Mouse (Mus musculus) intestine, embryonic 14.5 days (tissue): ENCODE data around the gene Adap2. TPM values are rescaled to one million over a fixed set of nuclear protein-coding genes. Genes with fewer than 3 reads are reported as not detected.

Experiments used
- ATAC-seq: fragments of 200-750 bp; cut with Nextera tagmentation; replicated peaks from 2 replicates; pipeline ENCODE4 v1.8.0; 2017; ENCODE audit warnings: low read depth, moderate number of reproducible peaks, moderate TSS enrichment, moderate library complexity; ENCODE audit not compliant: low FRiP score, low TSS enrichment
- DNase-seq: peaks from one replicate; pipeline ENCODE4 v3.0.0-alpha.2; 2018; ENCODE audit warnings: low spot score
- H3K27ac ChIP-seq: fragments of 300-500 bp; sonication (generic); 2 replicates; pipeline ENCODE4 v1.5.1; 2014; ENCODE audit warnings: low read depth, mild to moderate bottlenecking, control low read depth
- H3K27me3 ChIP-seq: fragments of 300-500 bp; sonication (generic); replicated peaks from 2 replicates; pipeline ENCODE4 v1.6.1; 2014; ENCODE audit warnings: low read length, control low read depth; ENCODE audit not compliant: control insufficient read depth, insufficient read depth
- H3K36me3 ChIP-seq: fragments of 300-500 bp; sonication (generic); 2 replicates; pipeline ENCODE4 v1.6.1; 2014; ENCODE audit warnings: low read length, control low read depth; ENCODE audit not compliant: control insufficient read depth, insufficient read depth
- H3K4me1 ChIP-seq: fragments of 300-500 bp; sonication (generic); replicated peaks from 2 replicates; pipeline ENCODE4 v1.6.1; 2014; ENCODE audit warnings: low read length, control low read depth, mixed read lengths; ENCODE audit not compliant: control insufficient read depth, insufficient read depth
- H3K4me2 ChIP-seq: fragments of 300-500 bp; sonication (generic); 2 replicates; pipeline ENCODE4 v1.6.1; 2014; ENCODE audit warnings: low read length
- H3K4me3 ChIP-seq: fragments of 300-500 bp; sonication (generic); 2 replicates; pipeline ENCODE4 v1.5.1; 2014; ENCODE audit warnings: low read depth, low read length, control low read depth, mixed read lengths
- H3K9ac ChIP-seq: fragments of 300-500 bp; sonication (generic); 2 replicates; pipeline ENCODE4 v1.6.1; 2014; ENCODE audit warnings: mild to moderate bottlenecking, low read length
- H3K9me3 ChIP-seq: fragments of 300-500 bp; sonication (generic); 2 replicates; pipeline ENCODE4 v1.6.1; 2016; ENCODE audit warnings: low read length, control low read depth; ENCODE audit not compliant: control insufficient read depth
- WGBS: fragments of 180-500 bp; shearing (Covaris S2); extraction: QIAGEN DNeasy Blood & Tissue Kit; methylation state at CpG from one replicate; pipeline ENCODE4 v1.1.7; 2014; 5-methylcytosine and 5-hydroxymethylcytosine counted together
- polyA plus RNA-seq: library from polyadenylated mRNA; unstranded; fragments of >200 nt; fragmentation: Nextera tagmentation; extraction: Ambion mirVana; gene quantifications from 2 replicates; pipeline ENCODE4 v1.2.1, GENCODE M21; 2014

Adap2 gene
- polyA plus RNA-seq, 1 experiment from 2014 or later: 2.3 TPM

DNA sequence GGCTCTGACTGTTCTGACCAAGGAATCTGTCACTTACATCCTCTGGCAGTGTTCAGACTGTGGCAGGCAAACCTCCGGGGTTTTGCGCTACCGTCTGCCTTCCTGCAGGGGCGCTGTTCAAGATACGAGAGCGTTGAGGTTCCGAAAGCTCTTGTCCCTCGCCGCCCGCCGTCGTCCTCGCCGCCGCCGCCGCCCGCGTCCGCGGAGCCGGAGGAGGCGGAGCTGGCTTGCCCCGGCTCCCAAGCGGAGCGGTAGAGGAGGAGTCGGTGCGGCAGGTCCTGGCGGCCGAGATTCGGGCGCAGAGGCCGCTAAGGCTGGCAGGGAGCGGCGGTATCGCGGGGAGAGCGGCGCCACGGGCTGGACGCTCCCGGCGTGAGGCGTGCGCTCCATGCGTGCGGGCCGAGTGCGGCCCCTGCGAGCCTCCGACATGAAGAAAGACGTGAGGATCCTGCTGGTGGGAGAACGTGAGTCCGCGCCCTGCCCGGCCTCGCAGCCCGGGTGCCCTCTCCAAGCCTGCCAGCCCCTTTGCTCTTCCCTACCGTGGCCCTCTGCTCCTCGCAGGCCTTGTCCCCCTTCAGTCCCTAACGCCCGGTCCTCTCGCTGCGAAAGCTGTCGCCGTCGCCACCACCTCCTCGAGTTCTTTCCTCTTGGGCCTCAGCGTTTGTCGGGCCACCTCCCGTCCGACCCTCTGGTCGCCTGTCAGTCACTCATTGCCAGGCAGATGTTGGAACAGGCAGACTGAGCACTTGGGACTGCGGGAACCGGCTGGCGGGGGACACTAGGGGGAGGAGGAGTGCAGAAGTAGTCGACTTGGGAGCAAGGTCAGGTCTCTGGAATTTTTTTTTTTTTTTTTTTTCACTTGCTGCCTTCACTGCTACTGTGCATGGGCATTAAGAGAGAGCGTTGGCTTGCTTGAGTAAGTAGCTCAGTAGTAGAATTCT is 55.2 kb downstream of the Adap2 start, which contains the start of gene Rhot1:
Rhot1 (plus strand) TSS at position 160 of the 941 bp plus-strand sequence.
- WGBS: under 1% methylated on average over 60 of the region's 78 CpGs
- Histone ChIP-seq H3K9ac (peak within 1 kb of the TSS; percentile 90), H3K36me3 (peaks cover 5% of the 10 kb centered on the region), H3K27me3 (no peaks in the 10 kb centered on the region), H3K4me1 (peaks cover 10% of the 10 kb centered on the region), H3K4me2 (peak within 1 kb of the TSS; percentile 69), H3K27ac (peak within 1 kb of the TSS; percentile 87), H3K9me3 (no peaks in the 10 kb centered on the region), H3K4me3 (peak within 1 kb of the TSS; percentile 95)
- ATAC-seq (peak; percentile 91), DNase-seq (peak; percentile 99)

DNA sequence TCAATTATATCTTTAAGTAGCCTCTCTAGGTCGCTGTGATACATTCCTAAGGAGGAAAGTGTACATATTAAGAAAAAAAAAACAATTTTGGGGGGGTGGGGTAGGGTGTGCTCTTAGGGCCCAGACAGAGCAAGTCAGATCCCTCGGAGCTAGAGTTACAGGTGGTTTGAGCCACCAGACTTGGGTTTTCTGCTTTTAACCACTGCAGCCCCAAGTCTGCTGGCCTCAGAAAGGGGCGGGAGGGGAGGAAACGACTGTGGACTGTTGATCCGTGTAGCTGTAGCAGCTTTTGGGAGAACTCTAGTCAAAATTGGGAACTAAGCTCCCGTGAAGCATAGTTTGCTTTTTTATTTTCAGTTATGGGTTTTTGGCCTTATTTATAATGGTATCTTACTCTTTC is 56.4 kb downstream of the Adap2 start:
- Histone ChIP-seq H3K4me2 (peak overlapping the region; percentile 69), H3K4me1 (peaks cover 10% of the 10 kb centered on the region), H3K27ac (no peak overlapping the region), H3K9ac (no peak overlapping the region; the same call in 1 of the 2 replicates), H3K36me3 (peaks cover 17% of the 10 kb centered on the region), H3K27me3 (no peaks in the 10 kb centered on the region), H3K9me3 (no peaks in the 10 kb centered on the region), H3K4me3 (peak overlapping the region; percentile 95)
- DNase-seq (no peak), ATAC-seq (no peak)
- WGBS: 46% methylated on average over 6 of the region's 6 CpGs

DNA sequence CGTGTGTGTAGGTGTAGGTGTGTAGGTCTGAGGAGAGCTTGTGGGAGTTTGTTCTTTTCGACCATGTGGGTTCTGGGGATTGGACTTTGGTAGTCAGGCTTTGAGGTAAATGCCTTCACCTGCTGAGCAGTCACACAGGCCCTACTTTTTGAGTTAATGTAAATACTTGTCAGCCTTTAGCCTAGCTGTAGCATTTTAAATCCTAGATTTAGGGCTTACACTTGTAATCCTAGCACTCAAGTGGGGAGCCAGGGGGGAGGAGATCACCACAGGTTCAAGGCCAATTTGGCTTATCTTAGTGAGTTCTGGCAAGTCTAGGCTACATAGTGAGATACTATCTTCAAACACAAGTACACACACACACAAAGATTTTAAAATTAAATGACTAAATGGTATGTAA is 58.4 kb downstream of the Adap2 start:
- ATAC-seq: no peak
- H3K27ac ChIP-seq: no peak overlapping the region
- no peaks in the 10 kb centered on the region for H3K9me3 ChIP-seq
- 92% methylated on average over 2 of the region's 2 CpGs for WGBS
- H3K36me3 ChIP-seq: peaks cover 18% of the 10 kb centered on the region
- no peak for DNase-seq
- H3K4me3 ChIP-seq: no peak overlapping the region
- H3K4me2 ChIP-seq: no peak overlapping the region
- peaks cover 10% of the 10 kb centered on the region for H3K4me1 ChIP-seq
- no peak overlapping the region for H3K9ac ChIP-seq
- H3K27me3 ChIP-seq: no peaks in the 10 kb centered on the region

DNA sequence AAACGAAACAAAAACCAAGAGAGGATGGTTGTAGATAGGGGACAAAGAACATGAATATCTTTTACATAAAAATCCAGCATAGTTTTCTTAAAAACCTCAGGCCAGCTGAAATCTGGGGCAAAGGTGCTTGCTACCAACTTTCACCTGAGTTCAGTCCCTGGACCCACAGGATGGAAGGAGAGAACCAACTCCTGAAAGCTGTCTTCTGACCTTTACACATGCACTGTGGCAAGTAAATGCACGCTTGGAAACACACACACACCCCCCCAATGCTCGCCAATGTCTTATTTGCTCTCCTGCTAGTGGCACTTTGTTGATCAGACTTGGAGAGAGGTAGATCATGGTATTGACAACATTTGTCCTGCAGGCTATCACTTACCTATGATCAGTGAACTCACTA is 61.4 kb downstream of the Adap2 start:
- ATAC-seq: no peak
- Histone ChIP-seq H3K4me2 (no peak overlapping the region), H3K27ac (no peak overlapping the region), H3K4me1 (peaks cover 4% of the 10 kb centered on the region), H3K27me3 (no peaks in the 10 kb centered on the region), H3K36me3 (peaks cover 19% of the 10 kb centered on the region), H3K4me3 (no peak overlapping the region), H3K9ac (no peak overlapping the region), H3K9me3 (no peaks in the 10 kb centered on the region)
- DNase-seq: no peak
- 92% methylated on average over 3 of the region's 3 CpGs for WGBS

DNA sequence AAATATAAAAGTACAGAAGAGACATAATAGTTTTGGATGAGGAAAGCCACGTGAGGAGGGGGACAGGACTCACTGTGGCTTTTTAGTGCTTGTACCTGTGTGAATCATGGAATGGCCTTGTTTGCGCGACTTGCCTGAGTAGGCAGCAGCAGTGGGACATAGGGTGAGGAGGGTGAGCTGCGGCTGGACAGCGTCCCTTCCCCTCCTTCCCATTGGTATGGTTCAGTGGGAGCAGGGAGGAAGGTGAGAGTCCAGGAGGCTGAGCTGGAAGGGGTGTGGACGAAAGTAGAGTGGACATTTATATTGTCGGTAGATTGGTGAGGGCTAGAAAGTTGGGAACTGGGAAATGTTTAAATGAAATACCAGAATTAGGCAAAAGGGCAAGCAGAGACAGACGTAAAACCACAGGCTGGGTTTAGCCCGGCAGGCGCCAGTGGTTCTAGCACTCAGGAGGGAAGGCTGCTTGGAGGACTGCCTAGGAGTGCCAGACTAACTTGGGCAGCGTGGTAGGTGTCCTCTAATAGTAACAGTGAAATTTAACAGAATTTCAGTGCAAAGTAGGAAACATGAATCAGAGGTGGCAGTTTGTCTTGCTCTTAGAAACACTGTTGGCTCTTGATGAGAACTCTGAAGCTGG is 64.9 kb downstream of the Adap2 start:
- WGBS: 82% methylated on average over 11 of the region's 11 CpGs
- Histone ChIP-seq H3K27ac (no peak overlapping the region), H3K9ac (no peak overlapping the region), H3K27me3 (no peaks in the 10 kb centered on the region), H3K9me3 (no peaks in the 10 kb centered on the region), H3K4me3 (no peak overlapping the region), H3K4me1 (no peaks in the 10 kb centered on the region), H3K36me3 (peaks cover 38% of the 10 kb centered on the region), H3K4me2 (no peak overlapping the region)
- DNase-seq (no peak), ATAC-seq (no peak)

Other genes with a start within 250 kb of the Adap2 start
- gene Utp6, start 191.7 kb upstream of the Adap2 start, polyA plus RNA-seq: 53.5 and 60.3 TPM in 2 replicates
- gene Suz12, start 161.0 kb upstream of the Adap2 start, polyA plus RNA-seq: 29.6 and 30.1 TPM in 2 replicates
- 29.2 and 32.4 TPM in 2 replicates for gene Crlf3, start 73.1 kb upstream of the Adap2 start, polyA plus RNA-seq
- gene Atad5, start 64.7 kb upstream of the Adap2 start, polyA plus RNA-seq: 12.3 and 14.4 TPM in 2 replicates
- 29.3 and 31.7 TPM in 2 replicates for gene Tefm, start 11.9 kb upstream of the Adap2 start, polyA plus RNA-seq
- 6.9 and 8.6 TPM in 2 replicates for gene Rnf135, start 29.7 kb downstream of the Adap2 start, polyA plus RNA-seq
- 51.1 and 54.7 TPM in 2 replicates for gene Rhot1, start 54.9 kb downstream of the Adap2 start, polyA plus RNA-seq
- 2.7 and 3.1 TPM in 2 replicates for gene Rhbdl3, start 146.8 kb downstream of the Adap2 start, polyA plus RNA-seq
- gene 5730455P16Rik, start 223.9 kb downstream of the Adap2 start, polyA plus RNA-seq: 17.3 and 20.0 TPM in 2 replicates
- gene Zfp207, start 229.2 kb downstream of the Adap2 start, polyA plus RNA-seq: 223 and 250 TPM in 2 replicates